11 mouse cellular contexts compared by ENCODE assay signal in genomic region chr14:24825722-24826386, GRCm38 (mm10).
A peak's percentile ranks its signal among the peaks of the same experiment; 100 is the strongest.
DNase-seq lines count a peak whose midpoint lies in the region; ATAC-seq lines count a peak whose summit lies in the region.
"Had no signal": no experiment of that assay in that cellular context is flagged by ENCODE, and none has a peak within 500 bp of the region (broad histone marks: within the 10 kb centered on the region; RNA-seq: fewer than 3 reads in every experiment).

No protein-coding gene starts in this region.

- no peaks in the 10 kb centered on the region for H3K36me3 ChIP-seq in embryonic facial prominence, embryonic 12.5 days
- H3K36me3 ChIP-seq in hindbrain, embryonic 12.5 days = no peaks in the 10 kb centered on the region
- no peaks in the 10 kb centered on the region for H3K36me3 ChIP-seq in midbrain, embryonic 12.5 days
- H3K36me3 ChIP-seq: heart, embryonic 15.5 days had no signal

- H3K27ac ChIP-seq in embryonic facial prominence, embryonic 12.5 days = peak overlapping the region; percentile 87
- H3K27ac ChIP-seq in hindbrain, embryonic 12.5 days = peak overlapping the region; percentile 97
- peak overlapping the region; percentile 97 for H3K27ac ChIP-seq in midbrain, embryonic 12.5 days (replicated peaks)
- H3K27ac ChIP-seq: heart, embryonic 15.5 days had no signal

- ATAC-seq in embryonic facial prominence, embryonic 12.5 days (ENCODE audit: insufficient number of reproducible peaks, insufficient read depth, low FRiP score, low TSS enrichment) = no peak
- ATAC-seq in hindbrain, embryonic 12.5 days (ENCODE audit: low FRiP score) = no peak
- ATAC-seq in midbrain, embryonic 12.5 days (ENCODE audit: low FRiP score, low read depth) = no peak
- no peak for ATAC-seq in inflammation-experienced regulatory T-cells, adult 6 months

- 44% methylated on average over 11 of the region's 11 CpGs for WGBS in embryonic facial prominence, embryonic 12.5 days
- WGBS in hindbrain, embryonic 12.5 days = 30% methylated on average over 11 of the region's 11 CpGs
- WGBS in midbrain, embryonic 12.5 days = 31% methylated on average over 11 of the region's 11 CpGs

- H3K4me3 ChIP-seq in embryonic facial prominence, embryonic 12.5 days = no peak overlapping the region
- H3K4me3 ChIP-seq in hindbrain, embryonic 12.5 days = no peak overlapping the region
- H3K4me3 ChIP-seq in midbrain, embryonic 12.5 days = no peak overlapping the region
- H3K4me3 ChIP-seq: heart, embryonic 15.5 days had no signal

- no peak overlapping the region for H3K4me2 ChIP-seq in embryonic facial prominence, embryonic 12.5 days (replicated peaks)
- 0 out of 2 replicates have a peak overlapping the region, but pooled peaks have one; percentile 30 for H3K4me2 ChIP-seq in hindbrain, embryonic 12.5 days (replicated peaks)
- peak overlapping the region; percentile 34; the same call in 1 of the 2 replicates for H3K4me2 ChIP-seq in midbrain, embryonic 12.5 days (replicated peaks)
- H3K4me2 ChIP-seq: heart, embryonic 15.5 days had no signal

- no peaks in the 10 kb centered on the region for H3K9me3 ChIP-seq in embryonic facial prominence, embryonic 12.5 days
- H3K9me3 ChIP-seq in hindbrain, embryonic 12.5 days (replicated peaks) = no peaks in the 10 kb centered on the region
- H3K9me3 ChIP-seq in midbrain, embryonic 12.5 days = no peaks in the 10 kb centered on the region
- H3K9me3 ChIP-seq: heart, embryonic 15.5 days had no signal

- DNase-seq in embryo, embryonic 10.5 days (ENCODE audit: low spot score) = peak; percentile 60
- DNase-seq in ovary, postnatal 10 days (ENCODE audit: low spot score) = no peak
- no peak for DNase-seq in adrenal gland, adult 18-20 months (ENCODE audit: low spot score in 2 of 2)
- DNase-seq in retina, postnatal 1 day = no peak
- DNase-seq: kidney, adult 9 months; thymus, postnatal 14 days had no signal

- peaks cover 54% of the 10 kb centered on the region for H3K4me1 ChIP-seq in embryonic facial prominence, embryonic 12.5 days
- H3K4me1 ChIP-seq in hindbrain, embryonic 12.5 days = peaks cover 53% of the 10 kb centered on the region
- H3K4me1 ChIP-seq in midbrain, embryonic 12.5 days = peaks cover 49% of the 10 kb centered on the region

- H3K27me3 ChIP-seq in embryonic facial prominence, embryonic 12.5 days = no peaks in the 10 kb centered on the region
- H3K27me3 ChIP-seq in hindbrain, embryonic 12.5 days = no peaks in the 10 kb centered on the region
- 0 out of 2 replicates have a peak, but pooled peaks cover 3% of the 10 kb centered on the region for H3K27me3 ChIP-seq in midbrain, embryonic 12.5 days

- H3K9ac ChIP-seq in embryonic facial prominence, embryonic 12.5 days = no peak overlapping the region
- H3K9ac ChIP-seq in hindbrain, embryonic 12.5 days = no peak overlapping the region
- H3K9ac ChIP-seq in midbrain, embryonic 12.5 days (replicated peaks) = no peak overlapping the region
- H3K9ac ChIP-seq: heart, embryonic 15.5 days had no signal
